In genomic region chr15:92571244-92571539, GRCm38 (mm10) we compare ENCODE assay signal across 19 mouse cellular contexts.
DNase-seq lines count a peak whose midpoint lies in the region; ATAC-seq and TF ChIP-seq lines count a peak whose summit lies in the region.
"Had no signal": no experiment of that assay in that cellular context is flagged by ENCODE, and none has a peak within 500 bp of the region (broad histone marks: within the 10 kb centered on the region; RNA-seq: fewer than 3 reads in every experiment).

No protein-coding gene starts in this region.

- H3K4me1 ChIP-seq in forebrain, embryonic 13.5 days, result peaks cover 13% of the 10 kb centered on the region
- peaks cover 8% of the 10 kb centered on the region for H3K4me1 ChIP-seq in forebrain, embryonic 10.5 days
- H3K4me1 ChIP-seq in liver, adult 2 months (ENCODE audit: control insufficient read depth, insufficient read depth, low read length), result no peaks in the 10 kb centered on the region
- H3K4me1 ChIP-seq in liver, embryonic 12.5 days, result no peaks in the 10 kb centered on the region
- H3K4me1 ChIP-seq in forebrain, postnatal 0 days (ENCODE audit: insufficient read depth), result no peaks in the 10 kb centered on the region
- peaks cover 16% of the 10 kb centered on the region for H3K4me1 ChIP-seq in midbrain, embryonic 15.5 days
- H3K4me1 ChIP-seq: liver, embryonic 13.5 days had no signal

- no peak for DNase-seq in forebrain, embryonic 10.5 days (ENCODE audit: extremely low spot score, low spot score)
- peak; percentile 51 for DNase-seq in liver, adult 2 months (ENCODE audit: extremely low read depth, low read depth, low spot score)
- DNase-seq in forebrain, postnatal 0 days, result no peak
- DNase-seq in B cell, adult 2 months, result no peak
- DNase-seq in adrenal gland, postnatal 10 days, result no peak
- DNase-seq: cerebellum, adult 18-20 months; cerebellum, postnatal 25 days; gastrocnemius, postnatal 25 days; heart, postnatal 10 days; kidney, adult 9 months; kidney, postnatal 25 days; liver, embryonic 13.5 days; lung, embryonic 14.5 days; lung, postnatal 36 days had no signal

- no peaks in the 10 kb centered on the region; the same call in 1 of the 2 replicates for H3K9me3 ChIP-seq in forebrain, embryonic 13.5 days (replicated peaks)
- H3K9me3 ChIP-seq in forebrain, embryonic 10.5 days, result no peaks in the 10 kb centered on the region
- no peaks in the 10 kb centered on the region for H3K9me3 ChIP-seq in liver, embryonic 12.5 days (replicated peaks)
- H3K9me3 ChIP-seq in forebrain, postnatal 0 days (ENCODE audit: low read length), result no peaks in the 10 kb centered on the region
- H3K9me3 ChIP-seq in midbrain, embryonic 15.5 days, result no peaks in the 10 kb centered on the region
- H3K9me3 ChIP-seq: liver, embryonic 13.5 days had no signal

- WGBS in forebrain, embryonic 13.5 days, result 34% methylated on average over 5 of the region's 5 CpGs
- 81% methylated on average over 5 of the region's 5 CpGs for WGBS in forebrain, embryonic 10.5 days
- WGBS in liver, adult 2 months, result 21% methylated on average over 5 of the region's 5 CpGs
- WGBS in liver, embryonic 12.5 days (ENCODE audit: insufficient replicate concordance), result 71% methylated on average over 5 of the region's 5 CpGs
- WGBS in forebrain, postnatal 0 days, result 18% methylated on average over 5 of the region's 5 CpGs
- WGBS in midbrain, embryonic 15.5 days, result 50% methylated on average over 5 of the region's 5 CpGs

- no peak overlapping the region for H3K4me2 ChIP-seq in forebrain, embryonic 13.5 days
- H3K4me2 ChIP-seq in liver, embryonic 12.5 days, result no peak overlapping the region
- no peak overlapping the region for H3K4me2 ChIP-seq in forebrain, postnatal 0 days (ENCODE audit: low read depth)
- H3K4me2 ChIP-seq in midbrain, embryonic 15.5 days, result no peak overlapping the region
- H3K4me2 ChIP-seq: heart, embryonic 11.5 days; liver, embryonic 13.5 days; lung, embryonic 14.5 days had no signal

- H3K79me2 ChIP-seq in liver, adult 2 months (ENCODE audit: control insufficient read depth, insufficient read depth, low read length), result no peaks in the 10 kb centered on the region

- no peaks in the 10 kb centered on the region; the same call in 1 of the 2 replicates for H3K27me3 ChIP-seq in forebrain, embryonic 13.5 days
- peaks cover 3% of the 10 kb centered on the region; the same call in 1 of the 2 replicates for H3K27me3 ChIP-seq in forebrain, embryonic 10.5 days (ENCODE audit: poor library complexity, severe bottlenecking)
- peaks cover 4% of the 10 kb centered on the region; the same call in 1 of the 2 replicates for H3K27me3 ChIP-seq in liver, adult 2 months (ENCODE audit: control insufficient read depth, insufficient read depth, low read length)
- no peaks in the 10 kb centered on the region for H3K27me3 ChIP-seq in liver, embryonic 12.5 days (replicated peaks)
- no peaks in the 10 kb centered on the region for H3K27me3 ChIP-seq in forebrain, postnatal 0 days (ENCODE audit: insufficient read depth, low read length)
- H3K27me3 ChIP-seq in midbrain, embryonic 15.5 days (replicated peaks), result 0 out of 2 replicates have a peak, but pooled peaks cover 3% of the 10 kb centered on the region
- H3K27me3 ChIP-seq: CH12.LX; liver, embryonic 13.5 days had no signal

- no peak overlapping the region for H3K9ac ChIP-seq in forebrain, embryonic 13.5 days
- H3K9ac ChIP-seq in liver, adult 2 months (ENCODE audit: low read depth, low read length), result no peak overlapping the region
- no peak overlapping the region for H3K9ac ChIP-seq in liver, embryonic 12.5 days
- no peak overlapping the region for H3K9ac ChIP-seq in forebrain, postnatal 0 days
- no peak overlapping the region for H3K9ac ChIP-seq in midbrain, embryonic 15.5 days
- H3K9ac ChIP-seq: liver, embryonic 13.5 days; lung, embryonic 14.5 days had no signal

- TF ChIP-seq POLR2A in liver, adult 2 months (IDR thresholded peaks at IDR 0.05; ENCODE audit: extremely low read depth, insufficient read depth, low read length), result no peak

- ATAC-seq in forebrain, embryonic 13.5 days, result peak; percentile 45; the same call in 1 of the 2 replicates
- no peak for ATAC-seq in liver, embryonic 12.5 days
- peak; percentile 38; the same call in 1 of the 2 replicates for ATAC-seq in forebrain, postnatal 0 days
- peak; percentile 45 for ATAC-seq in midbrain, embryonic 15.5 days (replicated peaks)

- peak overlapping the region; percentile 20; the same call in 1 of the 2 replicates for H3K27ac ChIP-seq in forebrain, embryonic 13.5 days
- no peak overlapping the region for H3K27ac ChIP-seq in forebrain, embryonic 10.5 days
- H3K27ac ChIP-seq in liver, adult 2 months (replicated peaks; ENCODE audit: insufficient read depth, low read depth, low read length), result no peak overlapping the region
- no peak overlapping the region for H3K27ac ChIP-seq in liver, embryonic 12.5 days
- peak overlapping the region; percentile 11; the same call in 1 of the 2 replicates for H3K27ac ChIP-seq in forebrain, postnatal 0 days (ENCODE audit: low read depth, low read length)
- peak overlapping the region; percentile 63 for H3K27ac ChIP-seq in midbrain, embryonic 15.5 days
- H3K27ac ChIP-seq: liver, embryonic 13.5 days had no signal

- TF ChIP-seq CTCF in liver, adult 2 months (IDR thresholded peaks at IDR 0.05; ENCODE audit: low read depth, low read length), result no peak
- no peak for TF ChIP-seq CTCF in forebrain, postnatal 0 days (IDR thresholded peaks at IDR 0.05; ENCODE audit: low read depth)

- H3K36me3 ChIP-seq in forebrain, embryonic 13.5 days (ENCODE audit: poor library complexity, severe bottlenecking), result no peaks in the 10 kb centered on the region
- H3K36me3 ChIP-seq in forebrain, embryonic 10.5 days (replicated peaks), result no peaks in the 10 kb centered on the region
- H3K36me3 ChIP-seq in liver, adult 2 months (ENCODE audit: control insufficient read depth, insufficient read depth, low read length), result no peaks in the 10 kb centered on the region
- H3K36me3 ChIP-seq in liver, embryonic 12.5 days, result no peaks in the 10 kb centered on the region
- no peaks in the 10 kb centered on the region for H3K36me3 ChIP-seq in forebrain, postnatal 0 days (ENCODE audit: insufficient read depth)
- H3K36me3 ChIP-seq in midbrain, embryonic 15.5 days (replicated peaks), result no peaks in the 10 kb centered on the region
- H3K36me3 ChIP-seq: liver, embryonic 13.5 days had no signal

- no peak overlapping the region for H3K4me3 ChIP-seq in forebrain, embryonic 13.5 days
- H3K4me3 ChIP-seq in forebrain, embryonic 10.5 days, result no peak overlapping the region
- H3K4me3 ChIP-seq in liver, adult 2 months (ENCODE audit: insufficient read depth, low read depth, low read length), result no peak overlapping the region
- no peak overlapping the region for H3K4me3 ChIP-seq in liver, embryonic 12.5 days
- H3K4me3 ChIP-seq in forebrain, postnatal 0 days (ENCODE audit: low read depth, low read length), result no peak overlapping the region
- H3K4me3 ChIP-seq in midbrain, embryonic 15.5 days, result no peak overlapping the region
- H3K4me3 ChIP-seq: liver, embryonic 13.5 days had no signal

Comparison
In these comparisons a context has a peak if more than half of its experiments do, and no peak if none do; other contexts are left out.
1. H3K27ac ChIP-seq: peak in forebrain, embryonic 13.5 days (single experiment), forebrain, postnatal 0 days (single experiment) and midbrain, embryonic 15.5 days (single experiment); none in forebrain, embryonic 10.5 days (single experiment), liver, adult 2 months (single experiment) and liver, embryonic 12.5 days (single experiment).